Mouse (Mus musculus) hematopoietic stem cell, adult 5-6 weeks (primary cell): ENCODE data around the gene Dtnbp1. TPM values are rescaled to one million over a fixed set of nuclear protein-coding genes. Genes with fewer than 3 reads are reported as not detected.

Source experiments
- ATAC-seq, 2 experiments: fragments of 125-278 bp in 1 of 2; replicated peaks in 1 of 2; 2 replicates each; pipeline ENCODE4 v1.8.0; 2016 to 2017; ENCODE audit warnings: inconsistent platforms in 2 of 2, mild to moderate bottlenecking in 2 of 2, moderate number of reproducible peaks in 2 of 2, low read depth in 1 of 2, moderate TSS enrichment in 1 of 2; ENCODE audit not compliant: low FRiP score in 2 of 2, poor library complexity in 2 of 2, severe bottlenecking in 2 of 2, insufficient read depth in 1 of 2, low TSS enrichment in 1 of 2
- total RNA-seq: library from RNA; stranded (forward); fragments of 172-1452, 232-1000 nt; gene quantifications from 2 replicates; pipeline ENCODE4 v1.2.3, GENCODE M21; 2017

Gene Dtnbp1
- total RNA-seq, 1 experiment from 2014 or later, result 121 TPM

DNA sequence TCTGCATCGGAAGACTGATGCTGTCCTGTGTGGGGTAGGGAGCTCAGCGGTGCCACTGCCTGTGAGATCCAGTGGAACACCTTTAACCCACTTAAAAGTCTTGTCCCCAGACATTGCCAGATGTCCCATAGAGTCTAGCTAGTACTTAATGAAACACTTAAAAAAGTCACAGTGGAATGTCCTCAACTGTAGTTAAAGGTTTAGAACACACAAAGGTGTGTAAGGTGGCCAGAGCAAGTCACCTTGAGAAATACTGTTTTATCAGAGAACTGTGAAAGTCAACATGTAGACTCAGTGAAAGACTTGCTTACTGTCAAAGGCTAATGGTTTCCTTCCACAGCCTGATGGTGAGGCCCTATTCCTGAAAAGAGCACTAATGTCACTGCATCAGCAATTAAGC is 76.8 kb downstream of the Dtnbp1 start:
- no peak for ATAC-seq

GRCm38 (mm10) chr13:44924042-44924441 is 77.9 kb downstream of the Dtnbp1 start:
- ATAC-seq, result no peak

DNA sequence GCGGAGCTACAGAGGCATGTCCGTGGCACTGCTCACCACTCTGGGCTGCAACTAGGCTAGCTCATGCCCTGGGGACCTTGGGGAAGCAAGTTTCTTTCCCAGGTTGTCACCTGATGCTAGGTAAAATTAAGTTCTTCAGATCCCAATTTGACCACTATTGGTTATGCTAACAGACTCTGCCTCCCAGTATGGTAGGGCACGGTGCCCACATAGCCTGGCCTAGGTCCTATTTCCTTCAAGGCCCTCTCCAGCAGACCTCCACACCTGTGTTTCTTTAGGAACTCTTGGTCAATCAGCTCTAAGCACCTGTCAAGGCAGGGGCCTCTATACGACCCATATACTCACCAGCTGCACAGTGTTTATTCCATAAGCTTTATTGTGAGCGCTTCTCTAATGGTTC is 80.2 kb downstream of the Dtnbp1 start:
- ATAC-seq, result no peak

GRCm38 (mm10) chr13:44921095-44921494 is 80.9 kb downstream of the Dtnbp1 start:
- ATAC-seq, result peak in 1 of 2 experiments; percentile 32; a peak in 1 of 4 replicates

- no peak for ATAC-seq
Observed at GRCm38 (mm10) chr13:44918269-44918668, 83.7 kb downstream of the Dtnbp1 start.

- ATAC-seq, result no peak
Observed at GRCm38 (mm10) chr13:44917202-44917601, 84.7 kb downstream of the Dtnbp1 start.

GRCm38 (mm10) chr13:44915945-44916344 is 86.0 kb downstream of the Dtnbp1 start:
- 0 out of 4 replicates have a peak, but pooled peaks of 1 of the 2 experiments have one; percentile 19 for ATAC-seq

- peak in 1 of 2 experiments; percentile 41; a peak in 1 of 4 replicates for ATAC-seq
Observed at GRCm38 (mm10) chr13:44915382-44915781, 86.6 kb downstream of the Dtnbp1 start.

DNA sequence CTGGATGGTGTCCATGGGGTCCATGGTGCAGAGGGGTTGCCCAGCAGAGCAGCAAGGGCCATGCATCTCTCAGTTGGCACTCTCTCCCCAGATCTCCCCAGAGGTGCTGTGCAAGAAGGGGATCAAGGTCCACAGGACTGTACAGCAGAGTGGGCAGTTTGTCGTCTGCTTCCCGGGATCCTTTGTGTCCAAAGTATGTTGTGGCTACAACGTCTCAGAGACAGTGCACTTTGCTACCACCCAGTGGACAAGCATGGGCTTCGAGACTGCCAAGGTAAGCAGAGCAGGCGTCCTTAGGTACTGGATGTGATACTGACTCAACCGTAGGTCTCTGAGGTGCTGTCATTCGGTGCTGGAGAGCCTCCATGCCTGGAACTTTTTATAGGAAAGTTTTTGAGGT is 88.4 kb downstream of the Dtnbp1 start:
- no peak for ATAC-seq

DNA sequence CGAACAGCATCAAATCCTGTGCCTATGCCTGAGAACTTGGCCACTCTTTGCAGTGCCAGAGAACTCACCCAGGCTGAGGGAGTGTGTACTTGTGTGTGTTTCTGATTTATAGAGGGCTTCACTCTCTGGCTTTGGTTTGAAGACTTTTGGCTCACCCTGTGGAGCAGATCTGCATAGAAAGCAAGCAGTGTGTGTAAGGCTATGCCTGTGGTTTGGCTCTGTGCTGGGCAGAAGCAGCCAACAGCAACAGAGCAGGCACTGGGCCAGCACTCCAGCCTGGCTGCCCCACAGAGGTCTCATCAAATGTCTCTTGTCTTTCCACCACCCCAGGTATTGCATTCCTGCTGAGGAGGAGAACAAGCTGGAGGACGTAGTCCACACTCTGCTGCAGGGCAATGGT is 89.1 kb downstream of the Dtnbp1 start:
- no peak for ATAC-seq

- ATAC-seq, result no peak
Observed at GRCm38 (mm10) chr13:44908790-44909189, 93.2 kb downstream of the Dtnbp1 start.

DNA sequence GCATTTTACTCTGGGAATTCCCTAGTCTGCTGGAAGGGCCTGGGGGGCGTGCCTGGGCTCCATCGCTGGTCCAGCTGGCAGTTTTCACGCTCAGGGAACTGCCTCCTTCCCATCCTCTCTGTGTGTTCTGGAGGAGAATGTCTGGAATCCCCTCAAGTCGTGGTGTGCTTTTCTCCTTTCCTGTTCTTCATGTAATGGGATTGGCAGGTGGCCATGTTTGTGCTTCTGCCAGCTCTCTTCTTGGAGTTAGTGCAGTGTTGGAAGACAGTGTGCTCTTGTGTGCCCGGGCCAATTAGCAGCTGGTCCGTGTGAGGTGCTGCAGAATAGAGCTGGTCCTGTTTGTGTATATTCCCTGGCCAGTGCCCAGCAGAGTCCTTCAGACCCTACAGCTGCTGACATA is 94.2 kb downstream of the Dtnbp1 start:
- no peak for ATAC-seq

- ATAC-seq, result no peak
Observed at GRCm38 (mm10) chr13:44906141-44906540, 95.8 kb downstream of the Dtnbp1 start.

DNA sequence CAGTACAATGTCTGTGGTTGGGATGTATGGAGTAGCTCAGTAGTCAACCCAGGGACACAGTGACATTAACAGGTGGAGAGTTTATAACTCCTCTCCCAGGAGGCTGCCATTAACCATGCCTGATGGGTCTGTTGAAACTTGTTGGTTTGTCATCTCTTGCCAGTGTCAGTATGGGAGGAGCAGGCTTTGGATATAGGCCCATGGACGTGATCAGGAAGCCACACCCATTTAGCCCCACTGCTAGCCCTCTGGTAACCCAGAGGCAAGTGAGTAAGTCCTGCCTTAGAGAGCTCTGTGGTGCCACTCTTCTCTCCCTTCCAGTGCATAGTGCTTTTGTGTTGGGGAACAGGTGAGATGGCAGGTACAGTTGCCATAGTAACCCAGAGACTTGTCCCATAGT is 97.7 kb downstream of the Dtnbp1 start:
- no peak for ATAC-seq

DNA sequence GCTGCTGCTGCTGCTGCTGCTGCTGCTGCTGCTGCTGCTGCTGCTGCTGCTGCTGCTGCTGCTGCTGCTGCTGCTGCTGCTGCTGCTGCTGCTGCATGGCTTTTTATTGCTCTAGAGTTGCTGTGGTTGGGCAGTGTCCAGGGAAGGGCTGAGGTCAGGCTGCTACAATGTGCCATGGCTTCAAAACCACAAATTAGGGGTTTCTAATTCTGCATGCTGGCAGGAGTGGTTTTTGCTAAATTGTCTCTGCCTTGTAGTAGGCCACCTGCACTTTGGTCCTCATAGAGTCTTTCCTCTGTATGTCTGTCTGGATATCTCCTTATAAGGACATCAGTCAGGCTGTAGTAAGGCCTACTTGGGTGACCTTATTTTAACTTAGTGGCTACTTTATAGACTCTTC is 98.5 kb downstream of the Dtnbp1 start:
- ATAC-seq, result no peak

DNA sequence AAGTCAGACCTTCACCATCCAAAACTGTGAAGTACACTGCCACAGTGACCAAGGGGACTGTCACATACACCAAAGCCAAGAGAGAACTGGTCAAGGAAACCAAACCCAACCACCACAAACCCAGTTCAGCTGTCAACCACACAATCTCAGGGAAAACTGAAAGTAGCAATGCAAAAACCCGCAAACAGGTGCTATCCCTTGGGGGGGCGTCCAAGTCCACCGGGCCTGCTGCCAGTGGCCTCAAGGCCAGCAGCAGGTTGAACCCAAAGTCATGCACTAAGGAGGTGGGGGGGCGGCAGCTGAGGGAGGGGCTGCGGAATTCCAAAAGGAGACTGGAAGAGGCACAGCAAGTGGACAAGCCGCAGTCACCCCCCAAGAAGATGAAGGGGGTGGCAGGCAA is 99.6 kb downstream of the Dtnbp1 start:
- ATAC-seq, result no peak

DNA sequence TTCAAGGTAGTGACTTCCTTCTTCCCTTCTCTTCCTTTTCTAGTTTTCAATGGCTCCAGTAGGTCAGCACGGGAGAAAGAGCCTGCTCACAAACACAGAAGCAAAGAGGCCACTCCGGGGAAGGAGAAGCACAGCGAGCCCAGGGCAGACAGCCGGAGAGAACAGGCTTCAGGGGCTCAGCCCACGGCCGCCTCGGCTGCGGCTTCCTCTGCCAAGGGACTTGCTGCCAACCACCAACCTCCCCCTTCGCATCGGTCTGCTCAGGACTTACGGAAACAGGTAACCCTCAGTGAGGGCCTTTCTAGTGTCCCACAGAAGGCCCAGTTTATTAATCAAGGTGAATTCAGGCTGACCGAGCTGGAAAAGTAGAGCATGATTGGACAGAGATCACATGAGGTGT is 105.7 kb downstream of the Dtnbp1 start:
- no peak for ATAC-seq

DNA sequence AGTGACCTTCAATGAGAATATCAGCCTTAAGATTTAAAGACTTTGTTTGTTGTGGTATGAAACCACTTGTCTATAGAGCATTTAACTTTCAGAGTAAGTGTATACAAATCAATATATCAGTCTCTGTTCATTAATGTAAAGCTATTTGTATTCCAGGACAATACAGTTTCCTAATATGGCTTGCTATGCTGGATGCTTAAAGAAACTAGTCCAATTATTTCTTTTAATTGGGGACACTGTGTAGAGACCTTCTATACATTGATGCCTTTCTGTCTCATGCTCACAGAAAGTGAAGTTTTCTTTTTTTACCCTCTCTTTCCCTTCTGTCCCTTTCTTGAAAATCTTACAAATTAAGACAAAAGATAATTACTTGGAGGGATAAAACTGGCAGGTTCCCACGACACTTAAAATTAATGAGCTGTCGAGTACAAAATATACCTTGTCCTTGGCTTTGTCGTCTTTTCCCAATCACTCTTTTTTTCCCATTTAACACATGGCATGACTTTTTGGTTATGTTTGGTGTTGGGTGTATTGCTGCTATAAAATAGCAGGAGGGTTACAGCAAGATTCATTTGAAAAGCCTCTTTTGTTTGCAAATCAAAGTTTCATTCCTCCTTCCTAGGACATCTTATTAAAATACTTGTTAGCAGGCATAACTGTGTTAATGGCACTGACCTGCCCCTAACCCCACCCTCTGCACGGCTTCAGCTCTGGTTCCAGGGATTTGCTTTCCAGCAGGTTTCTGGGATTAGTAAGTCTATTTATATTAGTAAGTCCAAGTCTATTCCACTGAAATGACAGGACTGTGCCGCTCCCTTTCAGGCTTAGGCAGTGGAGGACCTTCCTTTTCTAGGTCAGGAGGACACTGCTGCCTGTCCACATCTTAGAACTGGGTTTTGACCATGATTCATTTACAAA is 109.9 kb downstream of the Dtnbp1 start:
- no peak for ATAC-seq

- ATAC-seq, result no peak
Observed at GRCm38 (mm10) chr13:44890612-44891011, 111.3 kb downstream of the Dtnbp1 start.
